Mouse (Mus musculus) cerebellum, adult 9-10 months (tissue): ENCODE results near the gene Pgam1.

Source experiments
- DNase-seq: peaks from one replicate; pipeline ENCODE4 v3.0.0; 2022

Pgam1 gene

GRCm38 (mm10) chr19:41911178-41912073 lies at the start of gene Pgam1:
Gene Pgam1, plus strand, starts transcription at chr19:41911923.
- DNase-seq: peak; percentile 96

- DNase-seq: no peak
Measured at GRCm38 (mm10) chr19:41866707-41867106, 45.0 kb upstream of the Pgam1 start.

- no peak for DNase-seq
Measured at GRCm38 (mm10) chr19:41869296-41869695, 42.4 kb upstream of the Pgam1 start.

- peak; percentile 23 for DNase-seq
Measured at GRCm38 (mm10) chr19:41869946-41870345, 41.8 kb upstream of the Pgam1 start.

- no peak for DNase-seq
Measured at GRCm38 (mm10) chr19:41872285-41872684, 39.4 kb upstream of the Pgam1 start.

- DNase-seq: no peak
Measured at GRCm38 (mm10) chr19:41874356-41874755, 37.4 kb upstream of the Pgam1 start.

GRCm38 (mm10) chr19:41881842-41882241 lies 29.9 kb upstream of the Pgam1 start:
- DNase-seq: no peak

GRCm38 (mm10) chr19:41883882-41884281 lies 27.8 kb upstream of the Pgam1 start:
- DNase-seq: no peak

GRCm38 (mm10) chr19:41888191-41888590 lies 23.5 kb upstream of the Pgam1 start:
- DNase-seq: no peak

- no peak for DNase-seq
Measured at GRCm38 (mm10) chr19:41894959-41895358, 16.8 kb upstream of the Pgam1 start.

GRCm38 (mm10) chr19:41895460-41896318 lies 16.0 kb upstream of the Pgam1 start, which contains the start of gene Rrp12:
Gene Rrp12, minus strand, starts transcription at chr19:41896173.
- DNase-seq: peak; percentile 92

GRCm38 (mm10) chr19:41896319-41896711 lies 15.4 kb upstream of the Pgam1 start:
- DNase-seq: no peak

GRCm38 (mm10) chr19:41898860-41899259 lies 12.9 kb upstream of the Pgam1 start:
- DNase-seq: peak; percentile 64

- no peak for DNase-seq
Measured at GRCm38 (mm10) chr19:41900495-41901090, 11.1 kb upstream of the Pgam1 start.

GRCm38 (mm10) chr19:41901696-41902095 lies 10.0 kb upstream of the Pgam1 start:
- DNase-seq: no peak

GRCm38 (mm10) chr19:41902848-41903593 lies 8.7 kb upstream of the Pgam1 start:
- no peak for DNase-seq

GRCm38 (mm10) chr19:41905246-41905645 lies 6.5 kb upstream of the Pgam1 start:
- no peak for DNase-seq

GRCm38 (mm10) chr19:41906311-41907078 lies 5.2 kb upstream of the Pgam1 start:
- DNase-seq: no peak

GRCm38 (mm10) chr19:41907079-41907760 lies 4.5 kb upstream of the Pgam1 start:
- DNase-seq: no peak

GRCm38 (mm10) chr19:41908736-41909135 lies 3.0 kb upstream of the Pgam1 start:
- DNase-seq: no peak

GRCm38 (mm10) chr19:41910396-41910795 lies 1.3 kb upstream of the Pgam1 start:
- no peak for DNase-seq
